Mouse (Mus musculus) cerebellum, adult 2 months (tissue): ENCODE data around the gene Ccdc149.

ENCODE experiments used
- CTCF ChIP-seq: fragments of 200-500 bp; IDR thresholded peaks from 2 replicates; pipeline ENCODE4 v1.5.1; 2011; ENCODE audit warnings: low read depth, mild to moderate bottlenecking, control low read depth, low read length, moderate library complexity, borderline replicate concordance; ENCODE audit not compliant: insufficient read depth
- POLR2A ChIP-seq: fragments of 200-500 bp; IDR thresholded peaks from 2 replicates; pipeline ENCODE4 v1.6.1; 2011; ENCODE audit warnings: low read length, control low read depth, borderline replicate concordance; ENCODE audit not compliant: insufficient read depth

DNA sequence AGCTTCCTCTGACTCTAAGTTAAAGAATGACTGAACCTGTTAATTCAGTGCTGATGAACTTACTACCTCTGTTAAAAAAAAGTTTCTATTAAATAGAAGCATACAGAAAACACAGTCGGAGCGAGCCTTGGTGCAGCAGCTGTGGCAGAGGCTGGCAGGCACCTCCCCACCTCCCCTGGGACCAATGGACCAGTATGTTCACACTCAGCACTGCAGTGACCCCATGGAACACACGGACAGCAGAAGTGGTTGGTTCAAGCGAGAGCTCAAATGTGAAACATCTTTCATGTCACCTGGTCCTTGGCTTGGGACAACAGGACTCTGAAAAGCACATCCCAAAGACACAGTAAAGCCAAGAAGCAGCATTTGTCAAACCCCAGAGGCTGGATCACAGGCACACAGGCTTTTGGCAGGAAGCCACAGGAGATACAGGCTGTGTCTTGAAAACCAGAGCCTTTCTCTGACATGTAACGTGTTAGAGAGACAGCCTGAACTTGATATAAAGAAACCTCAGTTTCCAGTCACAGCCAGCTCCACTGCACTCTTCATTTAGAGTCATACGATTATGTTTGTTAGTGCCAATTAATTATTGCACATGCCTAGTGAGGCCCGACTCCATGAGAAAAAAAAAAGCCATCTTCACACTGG is 62.5 kb downstream of the Ccdc149 start:
- TF ChIP-seq POLR2A: no peak
- no peak for TF ChIP-seq CTCF
